Mouse (Mus musculus) CH12.LX (cell line): Measurements from ENCODE around the gene Neu2. TPM values are rescaled to one million over a fixed set of nuclear protein-coding genes. Genes with fewer than 3 reads are reported as not detected.

Experiments
- DNase-seq: peaks from one replicate; pipeline ENCODE4 v3.0.0-alpha.2; 2013; ENCODE audit errors: extremely low read depth
- H3K27ac ChIP-seq: 2 replicates; pipeline ENCODE4 v1.5.1; 2012; ENCODE audit warnings: low read depth, mild to moderate bottlenecking, control low read depth, moderate library complexity; ENCODE audit not compliant: insufficient read depth
- H3K27me3 ChIP-seq: replicated peaks from 2 replicates; pipeline ENCODE3; 2012; ENCODE audit warnings: inconsistent platforms
- H3K36me3 ChIP-seq, 2 experiments: replicated peaks in 1 of 2; 2 replicates each; pipeline versions ENCODE3 to v1.6.1; 2012; ENCODE audit warnings: inconsistent platforms in 1 of 2, low read length in 1 of 2, mild to moderate bottlenecking in 1 of 2, mixed read lengths in 1 of 2, moderate library complexity in 1 of 2; ENCODE audit not compliant: control insufficient read depth in 1 of 2, insufficient read depth in 1 of 2
- H3K4me1 ChIP-seq, 2 experiments: 2 replicates each; pipeline ENCODE4 v1.6.1; 2012; ENCODE audit warnings: inconsistent platforms in 1 of 2, moderate library complexity in 1 of 2; ENCODE audit not compliant: insufficient read depth in 2 of 2, control insufficient read depth in 1 of 2
- H3K4me2 ChIP-seq: 2 replicates; pipeline ENCODE4 v1.6.1; 2012; ENCODE audit warnings: low read depth, mild to moderate bottlenecking, control low read depth; ENCODE audit not compliant: poor library complexity, insufficient read depth, severe bottlenecking
- H3K4me3 ChIP-seq, 3 experiments: fragments of 150-350 bp in 1 of 3; sonication (generic) in 1 of 3; replicated peaks in 1 of 3; 2 replicates each; pipeline versions ENCODE3 to v1.5.1; 2011 to 2012; ENCODE audit warnings: low read depth in 2 of 3, low read length in 2 of 3, mild to moderate bottlenecking in 2 of 3, moderate library complexity in 2 of 3, control low read depth in 1 of 3, improper control_type of control experiment in 1 of 3, inconsistent platforms in 1 of 3, mixed read lengths in 1 of 3; ENCODE audit not compliant: poor library complexity in 1 of 3
- H3K79me2 ChIP-seq: replicated peaks from 2 replicates; pipeline ENCODE4 v1.6.1; 2012; ENCODE audit warnings: mild to moderate bottlenecking, moderate library complexity; ENCODE audit not compliant: control insufficient read depth, poor library complexity, insufficient read depth, severe bottlenecking; ENCODE audit errors: extremely low read depth
- H3K9ac ChIP-seq: 2 replicates; pipeline ENCODE4 v1.6.1; 2012; ENCODE audit warnings: low read depth, mild to moderate bottlenecking, control low read depth, moderate library complexity; ENCODE audit not compliant: insufficient read depth
- H3K9me3 ChIP-seq: replicated peaks from 2 replicates; pipeline ENCODE3; 2012; ENCODE audit warnings: low read length, inconsistent platforms, mixed read lengths
- BHLHE40 ChIP-seq: IDR thresholded peaks from 2 replicates; pipeline ENCODE4 v1.6.1; 2011; ENCODE audit warnings: mild to moderate bottlenecking, low read depth, low read length, improper control_type of control experiment
- CHD1 ChIP-seq: IDR thresholded peaks from 2 replicates; pipeline ENCODE4 v1.6.1; 2012; ENCODE audit warnings: low read depth, low read length, improper control_type of control experiment, inconsistent platforms
- CHD2 ChIP-seq: IDR thresholded peaks from 2 replicates; pipeline ENCODE4 v1.6.1; 2011; ENCODE audit warnings: low read length, improper control_type of control experiment
- CTCF ChIP-seq, 2 experiments: IDR thresholded peaks in 1 of 2; conservative IDR thresholded peaks in 1 of 2; 2 replicates each; pipeline ENCODE4 v1.5.1; 2011 to 2012; ENCODE audit warnings: low read depth in 2 of 2, low read length in 2 of 2, improper control_type of control experiment in 1 of 2, inconsistent platforms in 1 of 2, mild to moderate bottlenecking in 1 of 2, moderate library complexity in 1 of 2
- ETS1 ChIP-seq: conservative IDR thresholded peaks from 2 replicates; pipeline ENCODE4 v1.6.1; 2012; ENCODE audit warnings: low read depth, mild to moderate bottlenecking, inconsistent platforms, low read length, improper control_type of control experiment, moderate library complexity
- GABPA ChIP-seq: IDR thresholded peaks from 2 replicates; pipeline ENCODE4 v1.6.1; 2012; ENCODE audit warnings: low read depth, low read length, improper control_type of control experiment, inconsistent platforms; ENCODE audit not compliant: insufficient replicate concordance
- IRF4 ChIP-seq: IDR thresholded peaks from 2 replicates; pipeline ENCODE4 v1.6.1; 2014; ENCODE audit warnings: low read depth, mild to moderate bottlenecking, inconsistent platforms, low read length, improper control_type of control experiment
- JUN ChIP-seq: IDR thresholded peaks from 2 replicates; pipeline ENCODE4 v1.6.1; 2011; ENCODE audit warnings: low read depth, mild to moderate bottlenecking, low read length, improper control_type of control experiment, moderate library complexity; ENCODE audit not compliant: insufficient read depth
- JUND ChIP-seq: conservative IDR thresholded peaks from 2 replicates; pipeline ENCODE4 v1.6.1; 2011; ENCODE audit warnings: low read depth, low read length, improper control_type of control experiment
- MAX ChIP-seq: IDR thresholded peaks from 2 replicates; pipeline ENCODE4 v1.6.1; 2011; ENCODE audit warnings: low read length, improper control_type of control experiment
- MAZ ChIP-seq: IDR thresholded peaks from 2 replicates; pipeline ENCODE4 v1.6.1; 2012; ENCODE audit warnings: low read depth, mild to moderate bottlenecking, inconsistent platforms, low read length, improper control_type of control experiment, moderate library complexity
- MEF2A ChIP-seq: IDR thresholded peaks from 2 replicates; pipeline ENCODE4 v1.6.1; 2014; ENCODE audit warnings: low read depth, mild to moderate bottlenecking, inconsistent platforms, low read length, improper control_type of control experiment, borderline replicate concordance
- MXI1 ChIP-seq: IDR thresholded peaks from 2 replicates; pipeline ENCODE4 v1.6.1; 2011; ENCODE audit warnings: mild to moderate bottlenecking, low read depth, low read length, improper control_type of control experiment
- MYC ChIP-seq: IDR thresholded peaks from 2 replicates; pipeline ENCODE4 v1.6.1; 2011; ENCODE audit warnings: low read depth, mild to moderate bottlenecking, improper control_type of control experiment, low read length
- NRF1 ChIP-seq: IDR thresholded peaks from 2 replicates; pipeline ENCODE4 v1.6.1; 2014; ENCODE audit warnings: low read depth, mild to moderate bottlenecking, inconsistent platforms, low read length, improper control_type of control experiment, moderate library complexity
- POLR2A ChIP-seq: IDR thresholded peaks from 2 replicates; pipeline ENCODE4 v1.6.1; 2011; ENCODE audit warnings: low read depth, mild to moderate bottlenecking, improper control_type of control experiment, low read length
- POLR2AphosphoS2 ChIP-seq: IDR thresholded peaks from 2 replicates; pipeline ENCODE4 v1.6.1; 2011; ENCODE audit warnings: low read depth, low read length, improper control_type of control experiment
- RCOR1 ChIP-seq: conservative IDR thresholded peaks from 2 replicates; pipeline ENCODE4 v1.6.1; 2012; ENCODE audit warnings: low read depth, mild to moderate bottlenecking, inconsistent platforms, low read length, improper control_type of control experiment
- SIN3A ChIP-seq: IDR thresholded peaks from 2 replicates; pipeline ENCODE4 v1.6.1; 2012; ENCODE audit warnings: low read length, improper control_type of control experiment, inconsistent platforms
- SMC3 ChIP-seq: IDR thresholded peaks from 2 replicates; pipeline ENCODE4 v1.6.1; 2011; ENCODE audit warnings: low read depth, low read length, improper control_type of control experiment
- UBTF ChIP-seq: IDR thresholded peaks from 2 replicates; pipeline ENCODE4 v1.6.1; 2012; ENCODE audit warnings: low read depth, mild to moderate bottlenecking, inconsistent platforms, low read length, improper control_type of control experiment, moderate library complexity
- ZC3H11A ChIP-seq: IDR thresholded peaks from 2 replicates; pipeline ENCODE4 v1.6.1; 2012; ENCODE audit warnings: low read depth, mild to moderate bottlenecking, inconsistent platforms, low read length, improper control_type of control experiment
- ZKSCAN1 ChIP-seq: IDR thresholded peaks from 2 replicates; pipeline ENCODE4 v1.6.1; 2012; ENCODE audit warnings: low read depth, inconsistent platforms, low read length, improper control_type of control experiment, borderline replicate concordance
- dilution Hi-C: fragments of 300-500 bp; cut with MboI; formaldehyde crosslinking; loops from 2 replicates; pipeline ENCODE4 v1.14.3; 2020; ENCODE audit warnings: low sequenced_read_pairs; ENCODE audit not compliant: extremely low pct_unique_long_range_greater_than_20kb, extremely low pct_ligation_motif_present
- in situ Hi-C: fragments of 300-500 bp; cut with MboI; formaldehyde crosslinking; loops from 3 replicates; pipeline ENCODE4 v1.14.3; 2019; ENCODE audit warnings: low sequenced_read_pairs, low pct_ligation_motif_present, low pct_unique_long_range_greater_than_20kb, mixed read lengths
- polyA plus RNA-seq: library from polyadenylated mRNA; unstranded; fragments of >175 nt; gene quantifications from 2 replicates; pipeline ENCODE4 v1.2.1, GENCODE M21; 2012; ENCODE audit warnings: low read depth; ENCODE audit not compliant: insufficient read length
- total RNA-seq, 2 experiments: library from RNA; depleted of rRNA; stranded (reverse); fragments of 300-350 nt in 1 of 2; fragments of >200 nt in 1 of 2; gene quantifications; 2 replicates each; pipeline ENCODE4 v1.2.3; 2012 to 2014

Gene Neu2
- total and polyA plus RNA-seq, 3 experiments = not detected

- Histone ChIP-seq H3K4me1 (no peaks in the 10 kb centered on the region), H3K79me2 (no peaks in the 10 kb centered on the region), H3K9ac (no peak overlapping the region), H3K4me2 (no peak overlapping the region), H3K4me3 (no peak overlapping the region), H3K27ac (no peak overlapping the region), H3K36me3 (no peaks in the 10 kb centered on the region), H3K27me3 (no peaks in the 10 kb centered on the region), H3K9me3 (no peaks in the 10 kb centered on the region)
- dilution Hi-C loops (no loop called here), in situ Hi-C loops (no loop called here)
- DNase-seq = no peak
- no peak for TF ChIP-seq MAX
- TF ChIP-seq MAZ = no peak
- no peak for TF ChIP-seq MYC
- no peak for TF ChIP-seq IRF4
- no peak for TF ChIP-seq MXI1
- no peak for TF ChIP-seq RCOR1
- no peak for TF ChIP-seq MEF2A
- no peak for TF ChIP-seq POLR2A
- no peak for TF ChIP-seq SMC3
- no peak for TF ChIP-seq NRF1
- TF ChIP-seq JUND = no peak
- no peak for TF ChIP-seq GABPA
- TF ChIP-seq ZC3H11A = no peak
- no peak for TF ChIP-seq JUN
- TF ChIP-seq CTCF (conservative IDR thresholded peaks at IDR 0.05 in 1 of 2, IDR thresholded peaks at IDR 0.05 in 1 of 2; ENCODE audit: low read depth in 2 of 2, low read length in 2 of 2) = no peak
- no peak for TF ChIP-seq UBTF
Observed at GRCm38 (mm10) chr1:87589162-87589561, 79.5 kb downstream of the Neu2 start.

GRCm38 (mm10) chr1:87589980-87590379 lies 80.3 kb downstream of the Neu2 start:
- dilution Hi-C loops = no loop called here
- Histone ChIP-seq H3K4me3 (no peak overlapping the region), H3K27me3 (no peaks in the 10 kb centered on the region), H3K9ac (no peak overlapping the region), H3K27ac (no peak overlapping the region), H3K4me2 (no peak overlapping the region), H3K79me2 (no peaks in the 10 kb centered on the region), H3K9me3 (no peaks in the 10 kb centered on the region), H3K4me1 (peaks cover 0 to 2% of the 10 kb centered on the region in 2 experiments; a peak in 1 of 4 replicates), H3K36me3 (no peaks in the 10 kb centered on the region)
- no peak for TF ChIP-seq SIN3A
- no peak for TF ChIP-seq CHD2
- TF ChIP-seq MAX = no peak
- no peak for TF ChIP-seq POLR2A
- no peak for TF ChIP-seq GABPA
- TF ChIP-seq CHD1 = no peak
- no peak for TF ChIP-seq CTCF (conservative IDR thresholded peaks at IDR 0.05 in 1 of 2, IDR thresholded peaks at IDR 0.05 in 1 of 2; ENCODE audit: low read depth in 2 of 2, low read length in 2 of 2)
- no peak for TF ChIP-seq ZKSCAN1
- TF ChIP-seq ETS1 = no peak
- TF ChIP-seq UBTF = no peak
- no peak for TF ChIP-seq RCOR1
- no peak for TF ChIP-seq BHLHE40
- no peak for TF ChIP-seq MAZ
- no peak for TF ChIP-seq POLR2AphosphoS2
- in situ Hi-C loops = no loop called here
- no peak for DNase-seq
